Mouse (Mus musculus): Measurements from ENCODE around the gene Eif4a1. TPM values are rescaled to one million over a fixed set of nuclear protein-coding genes. Genes with fewer than 3 reads are reported as not detected.

The Eif4a1 gene
- polyA plus RNA-seq (2016; fragmentation: Nextera tagmentation; extraction: Ambion mirVana) = 678 and 791 TPM in 2 replicates

GRCm38 (mm10) chr11:69672211-69672706 lies at the start of gene Eif4a1:
Eif4a1 (minus strand) TSS chr11:69672423.
- Histone ChIP-seq H3K27ac (peak within 1 kb of the TSS; percentile 99), H3K9me3 (replicated peaks) (no peaks in the 10 kb centered on the region), H3K27me3 (ENCODE audit: low read depth, poor library complexity, severe bottlenecking) (no peaks in the 10 kb centered on the region), H3K4me3 (peak within 1 kb of the TSS; percentile 98), H3K36me3 (peaks cover 89% of the 10 kb centered on the region), H3K4me1 (peaks cover 23% of the 10 kb centered on the region)
- peak; percentile 97 for DNase-seq (ENCODE audit: low spot score)
- WGBS = under 1% methylated on average over 36 of the region's 36 CpGs

GRCm38 (mm10) chr11:69720852-69721251 lies 48.6 kb upstream of the Eif4a1 start:
- no peaks in the 10 kb centered on the region for H3K27me3 ChIP-seq (ENCODE audit: low read depth, poor library complexity, severe bottlenecking)
- no peaks in the 10 kb centered on the region for H3K36me3 ChIP-seq
- no peak overlapping the region; the same call in 1 of the 2 replicates for H3K27ac ChIP-seq
- peaks cover 18% of the 10 kb centered on the region for H3K4me1 ChIP-seq
- no peaks in the 10 kb centered on the region for H3K9me3 ChIP-seq (replicated peaks)
- 79% methylated on average over 6 of the region's 6 CpGs for WGBS
- H3K4me3 ChIP-seq = no peak overlapping the region
- no peak for DNase-seq (ENCODE audit: low spot score)

- no peaks in the 10 kb centered on the region for H3K36me3 ChIP-seq
- H3K27me3 ChIP-seq (ENCODE audit: low read depth, poor library complexity, severe bottlenecking) = no peaks in the 10 kb centered on the region
- no peaks in the 10 kb centered on the region for H3K9me3 ChIP-seq (replicated peaks)
- H3K4me3 ChIP-seq = no peak overlapping the region
- 70% methylated on average over 6 of the region's 6 CpGs for WGBS
- H3K4me1 ChIP-seq = peaks cover 32% of the 10 kb centered on the region
- no peak for DNase-seq (ENCODE audit: low spot score)
- H3K27ac ChIP-seq = no peak overlapping the region
Measured at GRCm38 (mm10) chr11:69719423-69719822, 47.2 kb upstream of the Eif4a1 start.

GRCm38 (mm10) chr11:69718661-69719060 lies 46.4 kb upstream of the Eif4a1 start:
- WGBS = 32% methylated on average over 15 of the region's 15 CpGs

GRCm38 (mm10) chr11:69716953-69717352 lies 44.7 kb upstream of the Eif4a1 start:
- Histone ChIP-seq H3K27ac (peak overlapping the region; percentile 77), H3K4me1 (peaks cover 42% of the 10 kb centered on the region), H3K4me3 (no peak overlapping the region), H3K9me3 (replicated peaks) (no peaks in the 10 kb centered on the region), H3K27me3 (ENCODE audit: low read depth, poor library complexity, severe bottlenecking) (no peaks in the 10 kb centered on the region), H3K36me3 (no peaks in the 10 kb centered on the region)
- no peak for DNase-seq (ENCODE audit: low spot score)
- 63% methylated on average over 4 of the region's 4 CpGs for WGBS

More at GRCm38 (mm10) chr11:69718661-69719060, 46.4 kb upstream of the Eif4a1 start:
- peak; percentile 57 for DNase-seq (ENCODE audit: low spot score)
- Histone ChIP-seq H3K4me1 (peaks cover 35% of the 10 kb centered on the region), H3K4me3 (peak overlapping the region; percentile 20), H3K27ac (peak overlapping the region; percentile 71), H3K36me3 (no peaks in the 10 kb centered on the region), H3K9me3 (replicated peaks) (no peaks in the 10 kb centered on the region), H3K27me3 (ENCODE audit: low read depth, poor library complexity, severe bottlenecking) (no peaks in the 10 kb centered on the region)

GRCm38 (mm10) chr11:69715929-69716328 lies 43.7 kb upstream of the Eif4a1 start:
- peak; percentile 46 for DNase-seq (ENCODE audit: low spot score)
- no peaks in the 10 kb centered on the region for H3K27me3 ChIP-seq (ENCODE audit: low read depth, poor library complexity, severe bottlenecking)
- H3K27ac ChIP-seq = peak overlapping the region; percentile 77
- peaks cover 42% of the 10 kb centered on the region for H3K4me1 ChIP-seq
- H3K4me3 ChIP-seq = peak overlapping the region; percentile 6; the same call in 1 of the 2 replicates
- no peaks in the 10 kb centered on the region for H3K36me3 ChIP-seq
- WGBS = 15% methylated on average over 5 of the region's 5 CpGs
- H3K9me3 ChIP-seq (replicated peaks) = no peaks in the 10 kb centered on the region

- H3K27me3 ChIP-seq (ENCODE audit: low read depth, poor library complexity, severe bottlenecking) = no peaks in the 10 kb centered on the region
- peaks cover 42% of the 10 kb centered on the region for H3K4me1 ChIP-seq
- peak overlapping the region; percentile 77 for H3K27ac ChIP-seq
- H3K4me3 ChIP-seq = no peak overlapping the region; the same call in 1 of the 2 replicates
- H3K9me3 ChIP-seq (replicated peaks) = no peaks in the 10 kb centered on the region
- 56% methylated on average over 9 of the region's 9 CpGs for WGBS
- H3K36me3 ChIP-seq = no peaks in the 10 kb centered on the region
- DNase-seq (ENCODE audit: low spot score) = peak; percentile 64
Measured at GRCm38 (mm10) chr11:69715482-69715881, 43.3 kb upstream of the Eif4a1 start.

GRCm38 (mm10) chr11:69714636-69715329 lies 42.6 kb upstream of the Eif4a1 start:
- peak overlapping the region; percentile 77 for H3K27ac ChIP-seq
- peaks cover 44% of the 10 kb centered on the region for H3K4me1 ChIP-seq
- no peaks in the 10 kb centered on the region for H3K9me3 ChIP-seq (replicated peaks)
- H3K4me3 ChIP-seq = peak overlapping the region; percentile 6; the same call in 1 of the 2 replicates
- no peaks in the 10 kb centered on the region for H3K27me3 ChIP-seq (ENCODE audit: low read depth, poor library complexity, severe bottlenecking)
- no peaks in the 10 kb centered on the region for H3K36me3 ChIP-seq
- 49% methylated on average over 18 of the region's 18 CpGs for WGBS
- peak; percentile 85 for DNase-seq (ENCODE audit: low spot score)

GRCm38 (mm10) chr11:69712954-69713672 lies 40.9 kb upstream of the Eif4a1 start:
- peaks cover 51% of the 10 kb centered on the region for H3K4me1 ChIP-seq
- no peaks in the 10 kb centered on the region for H3K27me3 ChIP-seq (ENCODE audit: low read depth, poor library complexity, severe bottlenecking)
- no peaks in the 10 kb centered on the region for H3K36me3 ChIP-seq
- WGBS = 83% methylated on average over 20 of the region's 20 CpGs
- no peak overlapping the region for H3K4me3 ChIP-seq
- peak overlapping the region; percentile 21; the same call in 1 of the 2 replicates for H3K27ac ChIP-seq
- no peaks in the 10 kb centered on the region for H3K9me3 ChIP-seq (replicated peaks)
- no peak for DNase-seq (ENCODE audit: low spot score)

- H3K27ac ChIP-seq = no peak overlapping the region
- 74% methylated on average over 2 of the region's 2 CpGs for WGBS
- H3K4me1 ChIP-seq = peaks cover 46% of the 10 kb centered on the region
Measured at GRCm38 (mm10) chr11:69711082-69711481, 38.9 kb upstream of the Eif4a1 start.

GRCm38 (mm10) chr11:69710470-69710869 lies 38.2 kb upstream of the Eif4a1 start:
- Histone ChIP-seq H3K36me3 (no peaks in the 10 kb centered on the region), H3K27me3 (ENCODE audit: low read depth, poor library complexity, severe bottlenecking) (no peaks in the 10 kb centered on the region), H3K4me1 (peaks cover 40% of the 10 kb centered on the region), H3K27ac (no peak overlapping the region), H3K9me3 (replicated peaks) (no peaks in the 10 kb centered on the region), H3K4me3 (no peak overlapping the region)
- DNase-seq (ENCODE audit: low spot score) = no peak
- WGBS = 78% methylated on average over 3 of the region's 3 CpGs

More at GRCm38 (mm10) chr11:69711082-69711481, 38.9 kb upstream of the Eif4a1 start:
- H3K9me3 ChIP-seq (replicated peaks) = no peaks in the 10 kb centered on the region
- H3K4me3 ChIP-seq = no peak overlapping the region
- no peak for DNase-seq (ENCODE audit: low spot score)
- no peaks in the 10 kb centered on the region for H3K27me3 ChIP-seq (ENCODE audit: low read depth, poor library complexity, severe bottlenecking)
- H3K36me3 ChIP-seq = no peaks in the 10 kb centered on the region

- Histone ChIP-seq H3K9me3 (replicated peaks) (no peaks in the 10 kb centered on the region), H3K36me3 (no peaks in the 10 kb centered on the region), H3K4me3 (no peak overlapping the region), H3K27ac (peak overlapping the region; percentile 53), H3K27me3 (ENCODE audit: low read depth, poor library complexity, severe bottlenecking) (no peaks in the 10 kb centered on the region), H3K4me1 (peaks cover 35% of the 10 kb centered on the region)
- 55% methylated on average over 11 of the region's 11 CpGs for WGBS
- DNase-seq (ENCODE audit: low spot score) = no peak
Measured at GRCm38 (mm10) chr11:69709554-69710446, 37.6 kb upstream of the Eif4a1 start.

Measured in limb, embryonic 10.5 days (tissue).